Mouse (Mus musculus) ES-E14 (cell line): Measurements from ENCODE around the gene Mark2.

Experiments used
- MAFK ChIP-seq: IDR thresholded peaks from 2 replicates; pipeline ENCODE4 v1.6.1; 2014; ENCODE audit warnings: mild to moderate bottlenecking, low read depth, low read length, inconsistent platforms; ENCODE audit not compliant: insufficient read depth
- ZC3H11A ChIP-seq: IDR thresholded peaks from 2 replicates; pipeline ENCODE4 v1.6.1; 2012; ENCODE audit warnings: low read depth, mild to moderate bottlenecking, inconsistent platforms, low read length, borderline replicate concordance
- ZNF384 ChIP-seq: IDR thresholded peaks from 2 replicates; pipeline ENCODE4 v1.6.1; 2012; ENCODE audit warnings: low read depth, low read length, inconsistent platforms

GRCm38 (mm10) chr19:7374491-7374890 lies 32.8 kb upstream of the Mark2 start:
- TF ChIP-seq ZNF384: no peak
- no peak for TF ChIP-seq ZC3H11A
- TF ChIP-seq MAFK: no peak
